Mouse (Mus musculus) midbrain, embryonic 10.5 days (tissue): Measurements from ENCODE around the gene Tekt4. TPM values are rescaled to one million over a fixed set of nuclear protein-coding genes. Genes with fewer than 3 reads are reported as not detected.

Source experiments
- DNase-seq: peaks from one replicate; pipeline ENCODE4 v3.0.0-alpha.2; 2017; ENCODE audit warnings: low spot score
- H3K27ac ChIP-seq: fragments of 300-500 bp; sonication (generic); replicated peaks from 2 replicates; pipeline ENCODE4 v1.5.1; 2016; ENCODE audit warnings: mild to moderate bottlenecking
- H3K27me3 ChIP-seq: fragments of 300-500 bp; sonication (generic); 2 replicates; pipeline ENCODE4 v1.6.1; 2016; ENCODE audit warnings: low read depth, mild to moderate bottlenecking; ENCODE audit not compliant: poor library complexity, severe bottlenecking
- H3K36me3 ChIP-seq: fragments of 300-500 bp; sonication (generic); 2 replicates; pipeline ENCODE4 v1.6.1; 2016; ENCODE audit warnings: mild to moderate bottlenecking, moderate library complexity
- H3K4me1 ChIP-seq: fragments of 300-500 bp; sonication (generic); 2 replicates; pipeline ENCODE4 v1.6.1; 2016
- H3K4me3 ChIP-seq: fragments of 300-500 bp; sonication (generic); 2 replicates; pipeline ENCODE4 v1.5.1; 2016; ENCODE audit warnings: mild to moderate bottlenecking, moderate library complexity
- H3K9me3 ChIP-seq: fragments of 300-500 bp; sonication (generic); replicated peaks from 2 replicates; pipeline ENCODE4 v1.6.1; 2016; ENCODE audit warnings: mild to moderate bottlenecking
- WGBS: fragments of 180-500 bp; shearing (Covaris S2); methylation state at CpG from one replicate; pipeline ENCODE4 v1.1.7; 2016; 5-methylcytosine and 5-hydroxymethylcytosine counted together
- polyA plus RNA-seq: library from polyadenylated mRNA; unstranded; fragments of >200 nt; fragmentation: Nextera tagmentation; extraction: Ambion mirVana; gene quantifications from 2 replicates; pipeline ENCODE4 v1.2.1, GENCODE M21; 2016

The Tekt4 gene
- polyA plus RNA-seq, 1 experiment from 2014 or later = 0.38 TPM

DNA sequence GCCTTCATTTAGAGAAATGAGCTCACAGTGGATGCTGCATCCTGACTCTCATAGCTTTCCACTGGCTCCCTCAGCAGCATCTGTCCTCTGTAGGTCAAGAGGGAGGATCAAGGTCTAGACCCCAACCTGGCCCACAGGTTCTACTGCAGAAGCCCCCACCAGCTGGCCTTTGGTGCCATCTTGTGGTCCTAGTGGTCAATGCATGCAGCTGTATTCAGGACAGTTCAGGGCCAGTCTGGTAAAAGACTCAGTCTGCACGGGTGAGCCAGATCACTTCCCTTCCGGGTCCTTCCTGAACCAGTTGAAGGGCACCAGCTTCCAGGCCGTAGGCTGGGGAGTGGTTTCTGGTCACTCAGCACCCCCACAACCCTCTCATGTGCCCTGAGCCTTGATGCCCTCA, 53.4 kb downstream of the Tekt4 start:
- 35% methylated on average over 3 of the region's 3 CpGs for WGBS
- H3K4me1 ChIP-seq = no peaks in the 10 kb centered on the region
- H3K27ac ChIP-seq = peak overlapping the region; percentile 28; the same call in 1 of the 2 replicates
- no peak overlapping the region for H3K4me3 ChIP-seq
- H3K27me3 ChIP-seq = peaks cover 9% of the 10 kb centered on the region; the same call in 1 of the 2 replicates
- DNase-seq = peak; percentile 67
- H3K9me3 ChIP-seq = no peaks in the 10 kb centered on the region
- no peaks in the 10 kb centered on the region for H3K36me3 ChIP-seq

DNA sequence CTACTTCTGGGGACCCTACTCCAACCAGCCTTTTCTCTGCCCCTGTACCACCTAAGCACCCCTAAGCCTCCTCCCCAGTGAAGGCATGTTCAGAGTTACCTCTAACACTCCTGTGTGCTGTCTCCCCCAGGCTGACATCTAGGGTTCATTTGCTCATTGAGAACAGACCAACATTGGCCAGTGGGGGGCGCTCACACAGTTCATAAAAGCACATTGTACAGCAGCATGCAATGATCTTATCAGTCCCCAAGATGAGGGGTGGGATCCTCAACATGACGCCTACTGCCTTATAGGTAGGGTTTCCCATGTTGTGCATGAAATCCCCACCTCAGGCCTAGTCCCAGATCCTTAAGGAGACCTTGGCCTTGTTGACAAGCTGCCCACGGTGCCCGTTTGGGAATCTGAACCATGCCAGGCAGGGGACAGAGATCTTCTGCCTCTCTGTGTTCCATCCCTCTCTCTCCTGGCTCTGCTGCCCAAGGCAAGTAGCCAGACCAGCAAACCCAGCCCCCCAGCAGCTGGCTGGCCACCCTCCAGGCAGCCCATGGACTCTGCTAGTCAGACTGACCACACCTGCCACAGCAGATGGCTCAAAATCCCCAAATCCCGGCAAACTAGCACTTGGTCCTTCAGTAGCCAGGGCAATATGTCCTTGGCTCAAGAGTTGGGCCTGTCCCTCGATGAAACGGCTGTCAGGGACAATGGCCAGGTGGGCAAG, 54.6 kb downstream of the Tekt4 start:
- Histone ChIP-seq H3K27me3 (peaks cover 9% of the 10 kb centered on the region; the same call in 1 of the 2 replicates), H3K9me3 (no peaks in the 10 kb centered on the region; the same call in 1 of the 2 replicates), H3K4me3 (no peak overlapping the region), H3K36me3 (no peaks in the 10 kb centered on the region), H3K4me1 (no peaks in the 10 kb centered on the region), H3K27ac (peak overlapping the region; percentile 28; the same call in 1 of the 2 replicates)
- DNase-seq = peak; percentile 62
- 58% methylated on average over 7 of the region's 7 CpGs for WGBS

- no peaks in the 10 kb centered on the region for H3K4me1 ChIP-seq
- H3K36me3 ChIP-seq = no peaks in the 10 kb centered on the region
- 86% methylated on average over 10 of the region's 10 CpGs for WGBS
- no peak for DNase-seq
- peaks cover 9% of the 10 kb centered on the region; the same call in 1 of the 2 replicates for H3K27me3 ChIP-seq
- no peaks in the 10 kb centered on the region; the same call in 1 of the 2 replicates for H3K9me3 ChIP-seq
- H3K4me3 ChIP-seq = no peak overlapping the region
- 0 out of 2 replicates have a peak overlapping the region, but pooled peaks have one; percentile 19 for H3K27ac ChIP-seq
Measured at GRCm38 (mm10) chr17:25510074-25510830, 55.8 kb downstream of the Tekt4 start.

DNA sequence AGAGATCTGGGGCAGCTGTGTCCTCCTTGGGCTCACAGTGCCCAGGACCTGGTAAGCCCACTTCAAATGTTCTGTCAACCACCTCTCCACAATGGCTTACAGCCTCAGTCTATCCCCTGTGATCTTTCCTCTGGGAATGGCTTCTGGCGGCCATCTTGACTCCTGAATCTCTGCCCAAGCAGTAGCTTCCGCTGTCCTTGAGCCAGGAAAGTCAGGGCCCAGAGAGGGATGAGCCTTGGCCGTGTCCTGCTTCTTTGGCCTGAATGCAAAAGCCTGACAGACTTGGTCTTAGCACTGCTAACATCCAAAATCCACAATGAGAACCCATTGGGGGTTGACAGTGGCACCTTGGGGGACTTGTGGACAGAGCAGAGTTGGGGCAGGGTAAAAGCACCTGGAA, 57.5 kb downstream of the Tekt4 start:
- DNase-seq = no peak
- 87% methylated on average over 3 of the region's 3 CpGs for WGBS

GRCm38 (mm10) chr17:25514055-25514454, 59.6 kb downstream of the Tekt4 start:
- no peak overlapping the region for H3K27ac ChIP-seq
- 0 out of 2 replicates have a peak, but pooled peaks cover 4% of the 10 kb centered on the region for H3K27me3 ChIP-seq
- H3K4me3 ChIP-seq = no peak overlapping the region
- H3K4me1 ChIP-seq = peaks cover 7% of the 10 kb centered on the region
- 91% methylated on average over 2 of the region's 2 CpGs for WGBS
- no peaks in the 10 kb centered on the region; the same call in 1 of the 2 replicates for H3K9me3 ChIP-seq
- DNase-seq = no peak
- H3K36me3 ChIP-seq = no peaks in the 10 kb centered on the region

More for the DNA sequence above, 57.5 kb downstream of the Tekt4 start:
- Histone ChIP-seq H3K36me3 (no peaks in the 10 kb centered on the region), H3K4me1 (peaks cover 4% of the 10 kb centered on the region; the same call in 1 of the 2 replicates), H3K27me3 (peaks cover 9% of the 10 kb centered on the region; the same call in 1 of the 2 replicates), H3K4me3 (no peak overlapping the region), H3K9me3 (no peaks in the 10 kb centered on the region; the same call in 1 of the 2 replicates), H3K27ac (no peak overlapping the region)

- no peaks in the 10 kb centered on the region for H3K27me3 ChIP-seq
- H3K4me3 ChIP-seq = no peak overlapping the region
- 46% methylated on average over 5 of the region's 5 CpGs for WGBS
- peak overlapping the region; percentile 18; the same call in 1 of the 2 replicates for H3K27ac ChIP-seq
- H3K36me3 ChIP-seq = no peaks in the 10 kb centered on the region
- H3K9me3 ChIP-seq = no peaks in the 10 kb centered on the region; the same call in 1 of the 2 replicates
- DNase-seq = no peak
- H3K4me1 ChIP-seq = peaks cover 18% of the 10 kb centered on the region
Measured at GRCm38 (mm10) chr17:25516315-25516714, 61.9 kb downstream of the Tekt4 start.

- peaks cover 18% of the 10 kb centered on the region for H3K4me1 ChIP-seq
- H3K36me3 ChIP-seq = no peaks in the 10 kb centered on the region
- H3K27me3 ChIP-seq = no peaks in the 10 kb centered on the region
- H3K4me3 ChIP-seq = no peak overlapping the region
- peak overlapping the region; percentile 18; the same call in 1 of the 2 replicates for H3K27ac ChIP-seq
- DNase-seq = no peak
- WGBS = 90% methylated on average over 17 of the region's 17 CpGs
- no peaks in the 10 kb centered on the region; the same call in 1 of the 2 replicates for H3K9me3 ChIP-seq
Measured at GRCm38 (mm10) chr17:25518144-25518543, 63.7 kb downstream of the Tekt4 start.

- peak overlapping the region; percentile 50; the same call in 1 of the 2 replicates for H3K27ac ChIP-seq
- WGBS = 72% methylated on average over 5 of the region's 5 CpGs
- H3K4me3 ChIP-seq = no peak overlapping the region
- no peaks in the 10 kb centered on the region for H3K27me3 ChIP-seq
- H3K36me3 ChIP-seq = no peaks in the 10 kb centered on the region
- peaks cover 18% of the 10 kb centered on the region for H3K4me1 ChIP-seq
- no peak for DNase-seq
- H3K9me3 ChIP-seq = no peaks in the 10 kb centered on the region
Measured at GRCm38 (mm10) chr17:25519511-25519910, 65.1 kb downstream of the Tekt4 start.

DNA sequence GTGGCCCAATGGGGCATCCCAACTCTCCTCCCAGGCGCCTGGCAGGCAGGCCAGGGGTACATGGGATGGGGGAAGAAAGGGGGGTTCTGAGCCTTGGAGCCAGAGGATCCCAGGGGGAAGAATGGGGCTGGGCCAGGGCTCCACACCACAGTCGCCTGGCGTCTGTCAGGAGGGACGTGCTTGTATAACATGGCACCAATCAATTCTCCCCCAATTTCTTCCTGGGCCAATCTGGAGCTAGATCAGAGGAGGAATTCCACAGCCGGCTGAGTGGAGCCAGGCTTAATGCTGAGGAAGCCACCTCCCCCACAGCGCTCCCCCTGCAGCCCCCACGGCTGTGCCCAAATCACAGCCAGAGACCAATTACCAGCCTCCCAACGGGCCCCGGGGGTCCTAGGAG, 66.1 kb downstream of the Tekt4 start:
- WGBS = 65% methylated on average over 9 of the region's 9 CpGs
- Histone ChIP-seq H3K27me3 (no peaks in the 10 kb centered on the region), H3K9me3 (no peaks in the 10 kb centered on the region), H3K27ac (no peak overlapping the region), H3K4me3 (no peak overlapping the region), H3K36me3 (no peaks in the 10 kb centered on the region), H3K4me1 (peaks cover 18% of the 10 kb centered on the region)
- DNase-seq = no peak

DNA sequence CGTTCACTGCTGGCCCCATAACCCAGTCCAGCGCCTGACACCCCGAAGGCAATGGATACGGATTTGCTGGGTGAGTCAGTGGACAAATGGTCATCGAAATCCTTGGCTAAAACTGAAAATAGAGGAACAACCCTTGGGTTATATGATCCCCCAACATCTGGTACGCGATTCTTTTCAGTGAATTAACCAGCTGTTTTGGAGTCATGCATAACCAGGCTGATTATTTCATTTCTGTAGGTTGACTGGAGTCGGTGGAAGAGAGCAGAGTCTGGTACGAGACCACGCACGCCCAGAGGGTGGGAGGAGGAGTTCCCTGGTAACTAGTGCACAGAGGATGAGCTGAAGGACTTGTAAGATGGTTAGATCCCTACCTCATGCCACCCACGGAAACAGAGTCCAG, 67.7 kb downstream of the Tekt4 start:
- H3K9me3 ChIP-seq = no peaks in the 10 kb centered on the region
- H3K27me3 ChIP-seq = no peaks in the 10 kb centered on the region
- no peak for DNase-seq
- WGBS = 90% methylated on average over 12 of the region's 12 CpGs
- H3K27ac ChIP-seq = no peak overlapping the region
- peaks cover 14% of the 10 kb centered on the region for H3K4me1 ChIP-seq
- H3K36me3 ChIP-seq = no peaks in the 10 kb centered on the region
- no peak overlapping the region for H3K4me3 ChIP-seq
